Mouse (Mus musculus) naive thymus-derived CD4-positive, alpha-beta T cell, adult 5 months (primary cell): ENCODE results near the gene Tnni1. TPM values are rescaled to one million over a fixed set of nuclear protein-coding genes. Genes with fewer than 3 reads are reported as not detected.

ENCODE experiments used
- polyA plus RNA-seq: library from polyadenylated mRNA; unstranded; fragments of 100-300 nt; shearing (Covaris generic); gene quantifications from one replicate; pipeline ENCODE4 v1.2.1, GENCODE M21; 2017

The Tnni1 gene
- polyA plus RNA-seq, result not detected

GRCm38 (mm10) chr1:135778780-135779535, at the start of gene Tnni1:
Gene Tnni1 (plus strand): TSS chr1:135779434.

GRCm38 (mm10) chr1:135765645-135766591, 13.3 kb upstream of the Tnni1 start, which contains the start of gene Phlda3:
Gene Phlda3 (plus strand): TSS chr1:135766119.

GRCm38 (mm10) chr1:135818481-135819086, 39.4 kb downstream of the Tnni1 start, which contains the start of gene Lad1:
Gene Lad1 (plus strand): TSS chr1:135818598.

GRCm38 (mm10) chr1:135835716-135836483, 56.7 kb downstream of the Tnni1 start, which contains the start of gene Tnnt2:
Gene Tnnt2 (plus strand): TSS chr1:135836354.

Other genes starting within 250 kb of the Tnni1 start
- 0.04 TPM for gene Nav1, start 172.1 kb upstream of the Tnni1 start, polyA plus RNA-seq
- gene Csrp1, start 59.4 kb upstream of the Tnni1 start, polyA plus RNA-seq, result 308 TPM
- 0.24 TPM for gene Phlda3, start 13.3 kb upstream of the Tnni1 start, polyA plus RNA-seq
- 0.86 TPM for gene Lad1, start 39.2 kb downstream of the Tnni1 start, polyA plus RNA-seq
- not detected for gene Tnnt2, start 56.9 kb downstream of the Tnni1 start, polyA plus RNA-seq
- gene Pkp1, start 139.8 kb downstream of the Tnni1 start, polyA plus RNA-seq, result not detected
- gene Igfn1, start 226.9 kb downstream of the Tnni1 start, polyA plus RNA-seq, result not detected
- gene Tmem9, start 228.7 kb downstream of the Tnni1 start, polyA plus RNA-seq, result 27.7 TPM